Mouse (Mus musculus) regulatory T cell (primary cell): ENCODE measurements around the gene Vsig8.

Experiments
- in situ Hi-C: fragments of 300-600 bp; cut with MboI, MseI; formaldehyde crosslinking; loops from one replicate; pipeline ENCODE4 v1.15.1; 2025; ENCODE audit warnings: high pct_unique_total_duplicates

Gene Vsig8

GRCm38 (mm10) chr1:172555638-172556037 lies at the start of gene Vsig8:
Vsig8 (plus strand) TSS chr1:172555938.
- in situ Hi-C loops: no loop called here

- in situ Hi-C loops: loop anchor here (25.0 kb wide), 1 partner anchor 370 kb away; the partner anchor contains the start of genes Dcaf8 and Pex19
Observed at GRCm38 (mm10) chr1:172507001-172507400, 48.7 kb upstream of the Vsig8 start.

- in situ Hi-C loops: loop anchor here (25.0 kb wide), 1 partner anchor 370 kb away; the partner anchor contains the start of genes Dcaf8 and Pex19
Observed at GRCm38 (mm10) chr1:172507701-172508100, 48.0 kb upstream of the Vsig8 start.

GRCm38 (mm10) chr1:172508172-172508571 lies 47.6 kb upstream of the Vsig8 start:
- in situ Hi-C loops: loop anchor here (25.0 kb wide), 1 partner anchor 371 kb away; the partner anchor contains the start of genes Dcaf8 and Pex19

- in situ Hi-C loops: loop anchor here (25.0 kb wide), 1 partner anchor 372 kb away; the partner anchor contains the start of genes Dcaf8 and Pex19
Observed at GRCm38 (mm10) chr1:172509235-172509634, 46.5 kb upstream of the Vsig8 start.

GRCm38 (mm10) chr1:172509983-172510382 lies 45.8 kb upstream of the Vsig8 start:
- in situ Hi-C loops: loop anchor here (25.0 kb wide), 1 partner anchor 373 kb away; the partner anchor contains the start of genes Dcaf8 and Pex19

GRCm38 (mm10) chr1:172510421-172510972 lies 45.2 kb upstream of the Vsig8 start:
- in situ Hi-C loops: loop anchor here (25.0 kb wide), 1 partner anchor 373 kb away; the partner anchor contains the start of genes Dcaf8 and Pex19

- in situ Hi-C loops: loop anchor here (25.0 kb wide), 1 partner anchor 376 kb away; the partner anchor contains the start of genes Dcaf8 and Pex19
Observed at GRCm38 (mm10) chr1:172512962-172513361, 42.8 kb upstream of the Vsig8 start.

GRCm38 (mm10) chr1:172513525-172514212 lies 42.1 kb upstream of the Vsig8 start:
- in situ Hi-C loops: loop anchor here (25.0 kb wide), 1 partner anchor 376 kb away; the partner anchor contains the start of genes Dcaf8 and Pex19

- in situ Hi-C loops: loop anchor here (25.0 kb wide), 1 partner anchor 377 kb away; the partner anchor contains the start of genes Dcaf8 and Pex19
Observed at GRCm38 (mm10) chr1:172514213-172514529, 41.6 kb upstream of the Vsig8 start.

- in situ Hi-C loops: loop anchor here (25.0 kb wide), 1 partner anchor 377 kb away; the partner anchor contains the start of genes Dcaf8 and Pex19
Observed at GRCm38 (mm10) chr1:172514551-172515268, 41.0 kb upstream of the Vsig8 start.

GRCm38 (mm10) chr1:172515396-172515795 lies 40.3 kb upstream of the Vsig8 start:
- in situ Hi-C loops: loop anchor here (25.0 kb wide), 1 partner anchor 378 kb away; the partner anchor contains the start of genes Dcaf8 and Pex19

GRCm38 (mm10) chr1:172518013-172518412 lies 37.7 kb upstream of the Vsig8 start:
- in situ Hi-C loops: loop anchor here (25.0 kb wide), 1 partner anchor 381 kb away; the partner anchor contains the start of genes Dcaf8 and Pex19

GRCm38 (mm10) chr1:172519644-172520043 lies 36.1 kb upstream of the Vsig8 start:
- in situ Hi-C loops: loop anchor here (25.0 kb wide), 1 partner anchor 382 kb away; the partner anchor contains the start of genes Dcaf8 and Pex19

- in situ Hi-C loops: loop anchor here (25.0 kb wide), 1 partner anchor 384 kb away; the partner anchor contains the start of genes Dcaf8 and Pex19
Observed at GRCm38 (mm10) chr1:172520576-172521440, 34.9 kb upstream of the Vsig8 start, which contains the start of gene Cfap45. Cfap45 (plus strand) TSS chr1:172520801.

- in situ Hi-C loops: loop anchor here (25.0 kb wide), 1 partner anchor 385 kb away; the partner anchor contains the start of genes Dcaf8 and Pex19
Observed at GRCm38 (mm10) chr1:172522524-172522923, 33.2 kb upstream of the Vsig8 start.

- in situ Hi-C loops: loop anchor here (25.0 kb wide), 1 partner anchor 386 kb away; the partner anchor contains the start of genes Dcaf8 and Pex19
Observed at GRCm38 (mm10) chr1:172523699-172524101, 32.0 kb upstream of the Vsig8 start.

GRCm38 (mm10) chr1:172525027-172525764 lies 30.5 kb upstream of the Vsig8 start:
- in situ Hi-C loops: loop anchor here (5.0 kb wide), 1 partner anchor 107 kb away; the partner anchor contains the start of gene Dusp23

GRCm38 (mm10) chr1:172525971-172526370 lies 29.8 kb upstream of the Vsig8 start:
- in situ Hi-C loops: loop anchor here (5.0 kb wide), 1 partner anchor 106 kb away; the partner anchor contains the start of gene Dusp23
